Mouse (Mus musculus) liver, embryonic 14.5 days (tissue): ENCODE data around the gene Hinfp.

ENCODE experiments used
- CTCF ChIP-seq: IDR thresholded peaks from 2 replicates; pipeline ENCODE4 v1.5.1; 2016; ENCODE audit warnings: antibody characterized with exemption, low read depth, control low read depth
- EP300 ChIP-seq: IDR thresholded peaks from 2 replicates; pipeline ENCODE4 v1.6.1; 2016; ENCODE audit warnings: antibody characterized with exemption, low read depth

- TF ChIP-seq CTCF (peak; percentile 41), EP300 (no peak)
Measured at GRCm38 (mm10) chr9:44267319-44268026, 38.0 kb downstream of the Hinfp start.
